Mouse (Mus musculus) liver, embryonic 11.5 days (tissue): ENCODE data around the gene Nudt16l1. TPM values are rescaled to one million over a fixed set of nuclear protein-coding genes. Genes with fewer than 3 reads are reported as not detected.

ENCODE experiments used
- ATAC-seq: fragments of 200-750 bp; cut with Nextera tagmentation; replicated peaks from 2 replicates; pipeline ENCODE4 v1.8.0; 2017; ENCODE audit warnings: moderate number of reproducible peaks, mild to moderate bottlenecking, moderate TSS enrichment, moderate library complexity; ENCODE audit not compliant: low FRiP score
- DNase-seq: peaks from one replicate; pipeline ENCODE4 v3.0.0-alpha.2; 2017; ENCODE audit warnings: low spot score
- H3K27ac ChIP-seq: fragments of 300-500 bp; sonication (generic); 2 replicates; pipeline ENCODE4 v1.5.1; 2014; ENCODE audit warnings: mild to moderate bottlenecking, low read depth, low read length, control low read depth
- H3K27me3 ChIP-seq: fragments of 300-500 bp; sonication (generic); replicated peaks from 2 replicates; pipeline ENCODE4 v1.6.1; 2014; ENCODE audit warnings: low read length, mixed read lengths; ENCODE audit not compliant: control insufficient read depth, insufficient read depth
- H3K36me3 ChIP-seq: fragments of 300-500 bp; sonication (generic); 2 replicates; pipeline ENCODE4 v1.6.1; 2014; ENCODE audit warnings: mild to moderate bottlenecking, low read length, moderate library complexity, mixed read lengths; ENCODE audit not compliant: control insufficient read depth, insufficient read depth
- H3K4me1 ChIP-seq: fragments of 300-500 bp; sonication (generic); replicated peaks from 2 replicates; pipeline ENCODE4 v1.6.1; 2014; ENCODE audit warnings: low read length, mixed read lengths; ENCODE audit not compliant: control insufficient read depth, insufficient read depth
- H3K4me2 ChIP-seq: fragments of 300-500 bp; sonication (generic); 2 replicates; pipeline ENCODE4 v1.6.1; 2014; ENCODE audit warnings: mild to moderate bottlenecking, control low read depth, moderate library complexity
- H3K4me3 ChIP-seq: fragments of 300-500 bp; sonication (generic); 2 replicates; pipeline ENCODE4 v1.5.1; 2014; ENCODE audit warnings: low read depth, low read length, control low read depth
- H3K9ac ChIP-seq: fragments of 300-500 bp; sonication (generic); 2 replicates; pipeline ENCODE4 v1.6.1; 2014; ENCODE audit warnings: low read depth, low read length, control low read depth
- H3K9me3 ChIP-seq: fragments of 300-500 bp; sonication (generic); 2 replicates; pipeline ENCODE4 v1.6.1; 2016; ENCODE audit warnings: low read length, inconsistent platforms, mixed read lengths; ENCODE audit not compliant: control insufficient read depth
- WGBS: fragments of 180-500 bp; shearing (Covaris S2); extraction: QIAGEN DNeasy Blood & Tissue Kit; methylation state at CpG from one replicate; pipeline ENCODE4 v1.1.7; 2014; 5-methylcytosine and 5-hydroxymethylcytosine counted together
- polyA plus RNA-seq: library from polyadenylated mRNA; unstranded; fragments of >200 nt; fragmentation: Nextera tagmentation; extraction: Ambion mirVana; gene quantifications from 2 replicates; pipeline ENCODE4 v1.2.1, GENCODE M21; 2014

Nudt16l1 gene
- polyA plus RNA-seq, 1 experiment from 2014 or later, result 102 TPM

DNA sequence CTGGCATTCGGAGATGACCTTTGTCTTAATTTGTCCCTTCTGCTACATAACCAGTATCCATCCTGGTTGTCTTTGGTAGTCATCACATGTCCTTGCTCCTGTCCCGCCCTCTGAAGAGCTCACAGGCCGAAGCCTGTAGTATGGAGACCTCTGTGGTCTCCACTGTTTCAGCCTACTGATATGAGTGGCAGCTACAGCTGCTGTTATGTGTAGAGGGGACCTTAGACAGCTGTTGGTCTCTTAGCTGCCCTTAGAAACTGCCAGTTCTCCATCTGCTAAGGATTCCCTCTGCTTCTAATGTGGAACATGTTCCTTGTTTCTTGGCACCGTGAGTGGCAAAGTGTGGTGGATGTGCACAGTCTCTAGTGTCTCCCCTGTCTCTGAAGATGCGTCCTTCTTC is 14.6 kb upstream of the Nudt16l1 start:
- H3K4me2 ChIP-seq, result no peak overlapping the region
- ATAC-seq (no peak), DNase-seq (no peak)
- no peaks in the 10 kb centered on the region for H3K9me3 ChIP-seq
- no peak overlapping the region for H3K27ac ChIP-seq
- no peaks in the 10 kb centered on the region for H3K27me3 ChIP-seq
- H3K4me3 ChIP-seq, result no peak overlapping the region
- H3K4me1 ChIP-seq, result no peaks in the 10 kb centered on the region
- H3K36me3 ChIP-seq, result peaks cover 16% of the 10 kb centered on the region
- H3K9ac ChIP-seq, result no peak overlapping the region
- 90% methylated on average over 5 of the region's 5 CpGs for WGBS

DNA sequence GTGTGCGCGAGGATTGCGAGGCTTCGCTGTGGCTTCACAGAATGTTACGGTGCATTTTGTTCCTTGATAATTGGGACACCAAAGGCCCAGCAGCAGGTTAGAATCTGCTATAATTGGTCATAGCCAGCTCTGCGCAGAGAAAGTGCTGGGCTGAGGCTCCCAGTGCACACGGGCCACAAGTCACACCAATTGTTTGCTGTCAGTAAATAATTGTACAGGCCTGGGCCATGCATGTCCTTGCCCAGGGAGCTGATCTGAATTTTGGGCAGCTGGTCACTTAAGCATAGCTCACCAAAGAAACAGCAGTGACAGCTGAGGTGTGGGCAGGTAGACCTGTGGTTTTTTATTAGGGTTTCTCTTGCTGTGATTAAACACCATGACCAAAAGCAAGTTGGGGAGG is 10.6 kb upstream of the Nudt16l1 start:
- Histone ChIP-seq H3K36me3 (peaks cover 31% of the 10 kb centered on the region), H3K9me3 (no peaks in the 10 kb centered on the region), H3K27ac (no peak overlapping the region), H3K4me3 (no peak overlapping the region), H3K4me1 (no peaks in the 10 kb centered on the region), H3K9ac (no peak overlapping the region), H3K27me3 (no peaks in the 10 kb centered on the region), H3K4me2 (no peak overlapping the region)
- no peak for ATAC-seq
- 88% methylated on average over 7 of the region's 7 CpGs for WGBS
- DNase-seq, result no peak

DNA sequence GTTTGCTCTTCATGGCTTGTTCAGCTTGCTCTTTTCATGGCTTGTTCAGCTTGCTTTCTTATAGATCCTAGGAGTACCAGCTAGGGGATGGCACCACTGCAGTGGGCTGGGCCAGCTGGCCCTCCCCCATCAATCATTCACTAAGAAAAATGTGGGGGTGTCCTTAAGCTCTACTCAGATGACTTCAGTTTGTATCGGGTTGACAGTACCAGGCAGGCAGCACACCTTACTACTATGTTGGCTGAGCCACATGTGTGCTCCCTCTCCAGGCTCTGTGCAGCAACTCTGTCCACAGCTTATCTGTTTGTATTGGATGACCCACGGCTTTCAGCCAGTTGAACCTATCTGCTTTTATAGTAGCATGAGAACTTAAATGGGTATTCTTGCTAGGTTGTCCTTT is 10.1 kb upstream of the Nudt16l1 start:
- Histone ChIP-seq H3K27ac (no peak overlapping the region), H3K4me3 (no peak overlapping the region), H3K27me3 (no peaks in the 10 kb centered on the region), H3K9ac (no peak overlapping the region), H3K9me3 (no peaks in the 10 kb centered on the region), H3K4me2 (no peak overlapping the region), H3K4me1 (no peaks in the 10 kb centered on the region), H3K36me3 (peaks cover 34% of the 10 kb centered on the region)
- no peak for ATAC-seq
- 64% methylated on average over 2 of the region's 2 CpGs for WGBS
- DNase-seq, result no peak

DNA sequence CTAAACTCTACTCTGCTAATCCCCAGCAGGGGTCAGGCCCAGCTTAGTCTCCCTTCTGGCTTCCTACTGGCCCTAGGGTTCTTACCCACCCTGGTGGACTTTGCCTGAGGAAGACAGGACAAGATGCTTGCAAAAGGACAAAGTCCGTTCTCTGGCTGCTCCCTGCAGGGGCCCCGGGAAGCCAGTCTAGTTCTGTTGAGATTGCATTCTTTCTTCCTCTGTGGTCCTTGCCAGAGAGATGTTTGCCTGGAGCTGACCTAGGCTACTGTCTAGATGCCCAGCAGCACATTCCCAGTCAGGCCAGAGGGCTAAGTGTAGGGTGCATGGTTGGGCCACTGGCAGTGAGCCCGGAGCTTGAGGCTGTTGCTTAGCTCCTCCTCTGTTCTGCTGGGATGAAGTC is 6.1 kb upstream of the Nudt16l1 start:
- no peaks in the 10 kb centered on the region for H3K4me1 ChIP-seq
- ATAC-seq (no peak), DNase-seq (no peak)
- WGBS, result 83% methylated on average over 3 of the region's 3 CpGs
- H3K27me3 ChIP-seq, result no peaks in the 10 kb centered on the region
- H3K4me3 ChIP-seq, result no peak overlapping the region
- no peak overlapping the region for H3K9ac ChIP-seq
- H3K27ac ChIP-seq, result no peak overlapping the region
- no peaks in the 10 kb centered on the region for H3K9me3 ChIP-seq
- peaks cover 37% of the 10 kb centered on the region for H3K36me3 ChIP-seq
- no peak overlapping the region for H3K4me2 ChIP-seq

DNA sequence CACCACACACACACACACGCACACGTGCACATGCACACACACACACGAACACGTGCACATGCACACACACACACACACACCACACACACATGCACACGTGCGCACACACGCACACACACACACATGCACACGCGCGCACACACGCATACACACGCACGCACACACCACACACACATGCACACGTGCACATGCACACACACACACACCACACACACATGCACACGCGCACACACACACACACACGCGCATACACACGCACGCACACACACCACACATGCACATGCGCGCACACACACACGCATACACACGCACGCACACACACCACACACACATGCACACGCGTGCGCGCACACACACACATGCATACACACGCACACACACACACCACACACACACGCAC is 3.1 kb upstream of the Nudt16l1 start:
- no peak overlapping the region for H3K27ac ChIP-seq
- DNase-seq (no peak), ATAC-seq (no peak)
- H3K9me3 ChIP-seq, result no peaks in the 10 kb centered on the region
- no peak overlapping the region for H3K9ac ChIP-seq
- H3K4me1 ChIP-seq, result peaks cover 5% of the 10 kb centered on the region
- no peaks in the 10 kb centered on the region for H3K27me3 ChIP-seq
- H3K4me3 ChIP-seq, result no peak overlapping the region
- no peak overlapping the region for H3K4me2 ChIP-seq
- 96% methylated on average over 31 of the region's 31 CpGs for WGBS
- peaks cover 38% of the 10 kb centered on the region for H3K36me3 ChIP-seq

DNA sequence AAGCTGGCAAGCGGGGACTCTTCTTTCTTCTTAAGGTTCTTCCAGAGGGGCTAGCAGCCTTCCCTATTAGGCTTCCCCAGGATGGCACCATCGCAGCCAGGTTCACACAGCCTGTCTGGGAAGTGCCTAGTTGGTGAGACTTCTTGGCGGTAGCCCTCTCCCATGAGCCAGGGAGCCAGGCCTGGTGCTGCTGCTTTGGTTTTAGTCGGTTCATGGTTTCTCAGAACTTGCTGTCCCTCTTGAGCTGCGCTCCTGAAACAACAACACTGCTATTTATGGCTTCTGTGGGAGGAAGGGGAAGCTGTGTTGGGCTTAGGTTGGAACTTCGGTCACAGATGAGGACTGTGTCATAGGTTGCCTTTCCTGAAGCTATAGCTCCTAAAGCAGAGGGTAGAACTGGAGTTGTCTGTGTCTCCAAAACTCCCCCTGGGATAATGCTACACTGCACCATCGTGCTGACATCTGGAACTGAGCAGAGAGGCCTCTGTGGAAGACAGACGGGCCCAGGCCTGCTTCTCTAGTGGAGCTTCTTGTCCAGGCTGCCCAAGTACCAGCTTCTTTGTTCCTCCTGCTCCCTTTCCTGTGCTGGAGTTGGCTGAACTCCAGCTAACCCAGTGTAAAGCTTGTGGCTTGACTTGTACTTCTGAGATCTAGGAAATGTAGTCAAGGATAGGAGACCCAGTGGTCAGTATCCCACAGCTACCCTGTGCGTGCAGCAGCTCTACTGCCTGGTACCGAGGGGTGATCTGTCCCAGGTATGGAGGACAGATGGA is 2.4 kb upstream of the Nudt16l1 start:
- no peak overlapping the region for H3K9ac ChIP-seq
- H3K4me2 ChIP-seq, result no peak overlapping the region
- ATAC-seq (no peak), DNase-seq (no peak)
- H3K4me1 ChIP-seq, result peaks cover 5% of the 10 kb centered on the region
- H3K27ac ChIP-seq, result peak overlapping the region; percentile 5; the same call in 1 of the 2 replicates
- H3K4me3 ChIP-seq, result no peak overlapping the region
- no peaks in the 10 kb centered on the region for H3K9me3 ChIP-seq
- no peaks in the 10 kb centered on the region for H3K27me3 ChIP-seq
- H3K36me3 ChIP-seq, result peaks cover 39% of the 10 kb centered on the region
- 72% methylated on average over 10 of the region's 10 CpGs for WGBS

DNA sequence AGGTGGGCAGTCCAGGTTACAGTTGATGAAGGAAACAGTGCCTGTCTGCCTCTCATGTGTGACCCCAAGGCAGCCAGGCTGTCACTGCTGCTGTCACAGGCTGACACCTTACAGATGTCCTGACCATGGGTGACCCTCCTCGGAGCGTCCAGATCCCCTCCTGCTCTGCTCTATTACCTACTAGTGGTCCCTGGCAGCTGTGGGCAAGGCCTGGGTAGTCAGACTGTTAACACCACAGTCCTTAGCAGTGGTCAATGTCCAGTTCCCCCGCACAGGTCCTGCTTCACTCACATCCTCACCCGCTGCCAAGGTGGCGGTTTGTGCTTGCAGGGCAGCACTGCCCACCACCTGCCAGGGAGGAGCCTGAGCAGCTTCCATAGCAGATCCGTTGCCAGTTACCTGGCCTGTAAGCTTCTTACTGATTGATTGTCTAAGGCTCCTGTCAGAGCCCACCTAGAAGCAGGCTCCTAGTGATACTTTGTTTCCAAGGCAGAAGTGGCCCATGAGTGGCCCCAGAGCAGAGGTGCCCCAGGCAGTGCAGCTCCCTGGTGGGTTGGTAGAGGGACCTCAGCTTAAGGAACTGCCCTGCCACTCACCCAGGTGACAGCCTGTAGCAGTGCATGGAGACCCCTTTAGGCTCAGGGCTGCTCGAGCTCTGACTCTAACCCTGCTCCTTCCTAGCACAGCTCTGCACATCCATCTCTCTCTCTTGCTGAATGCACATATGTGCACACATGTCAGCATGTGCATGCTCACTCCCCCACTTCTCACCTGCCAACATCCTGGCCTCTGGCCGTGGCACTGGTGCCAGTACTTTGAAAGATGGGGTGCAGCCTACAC is 990 bp upstream of the Nudt16l1 start:
- ATAC-seq, result no peak
- H3K27me3 ChIP-seq, result no peaks in the 10 kb centered on the region
- 88% methylated on average over 8 of the region's 8 CpGs for WGBS

DNA sequence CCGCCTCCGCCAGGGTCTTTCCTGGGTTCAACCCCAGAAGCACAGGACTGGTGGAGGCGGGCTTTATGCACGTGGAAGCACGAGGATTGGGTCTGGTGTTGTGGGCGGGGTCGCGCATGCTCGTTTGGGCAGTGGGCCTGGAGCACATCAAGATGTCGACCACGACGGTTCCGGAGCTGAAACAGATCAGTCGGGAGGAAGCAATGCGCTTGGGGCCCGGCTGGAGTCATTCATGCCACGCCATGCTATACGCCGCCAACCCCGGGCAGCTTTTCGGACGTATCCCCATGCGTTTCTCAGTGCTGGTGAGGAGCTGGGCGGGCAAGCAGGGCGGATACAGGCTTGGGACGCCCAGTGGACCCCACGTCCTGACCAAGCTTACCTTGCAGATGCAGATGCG is 428 bp downstream of the Nudt16l1 start:
- no peaks in the 10 kb centered on the region for H3K9me3 ChIP-seq
- H3K4me3 ChIP-seq, result peak overlapping the region; percentile 89
- peak overlapping the region; percentile 99 for H3K4me2 ChIP-seq
- H3K4me1 ChIP-seq, result peaks cover 5% of the 10 kb centered on the region
- ATAC-seq (peak; percentile 94), DNase-seq (peak; percentile 92)
- no peaks in the 10 kb centered on the region for H3K27me3 ChIP-seq
- H3K9ac ChIP-seq, result peak overlapping the region; percentile 86
- peak overlapping the region; percentile 73 for H3K27ac ChIP-seq
- peaks cover 46% of the 10 kb centered on the region for H3K36me3 ChIP-seq
- WGBS, result under 1% methylated on average over 28 of the region's 28 CpGs

More for the DNA sequence above, 990 bp upstream of the Nudt16l1 start:
- Histone ChIP-seq H3K36me3 (peaks cover 41% of the 10 kb centered on the region), H3K4me2 (no peak overlapping the region; the same call in 1 of the 2 replicates), H3K4me1 (peaks cover 5% of the 10 kb centered on the region), H3K9ac (no peak overlapping the region), H3K4me3 (no peak overlapping the region), H3K9me3 (no peaks in the 10 kb centered on the region), H3K27ac (no peak overlapping the region)
- DNase-seq, result no peak
